Mouse (Mus musculus): ENCODE data around the gene Ube2z. TPM values are rescaled to one million over a fixed set of nuclear protein-coding genes. Genes with fewer than 3 reads are reported as not detected.

The Ube2z gene
- polyA plus RNA-seq, 1 experiment from 2014 or later, result 31.1 TPM

DNA sequence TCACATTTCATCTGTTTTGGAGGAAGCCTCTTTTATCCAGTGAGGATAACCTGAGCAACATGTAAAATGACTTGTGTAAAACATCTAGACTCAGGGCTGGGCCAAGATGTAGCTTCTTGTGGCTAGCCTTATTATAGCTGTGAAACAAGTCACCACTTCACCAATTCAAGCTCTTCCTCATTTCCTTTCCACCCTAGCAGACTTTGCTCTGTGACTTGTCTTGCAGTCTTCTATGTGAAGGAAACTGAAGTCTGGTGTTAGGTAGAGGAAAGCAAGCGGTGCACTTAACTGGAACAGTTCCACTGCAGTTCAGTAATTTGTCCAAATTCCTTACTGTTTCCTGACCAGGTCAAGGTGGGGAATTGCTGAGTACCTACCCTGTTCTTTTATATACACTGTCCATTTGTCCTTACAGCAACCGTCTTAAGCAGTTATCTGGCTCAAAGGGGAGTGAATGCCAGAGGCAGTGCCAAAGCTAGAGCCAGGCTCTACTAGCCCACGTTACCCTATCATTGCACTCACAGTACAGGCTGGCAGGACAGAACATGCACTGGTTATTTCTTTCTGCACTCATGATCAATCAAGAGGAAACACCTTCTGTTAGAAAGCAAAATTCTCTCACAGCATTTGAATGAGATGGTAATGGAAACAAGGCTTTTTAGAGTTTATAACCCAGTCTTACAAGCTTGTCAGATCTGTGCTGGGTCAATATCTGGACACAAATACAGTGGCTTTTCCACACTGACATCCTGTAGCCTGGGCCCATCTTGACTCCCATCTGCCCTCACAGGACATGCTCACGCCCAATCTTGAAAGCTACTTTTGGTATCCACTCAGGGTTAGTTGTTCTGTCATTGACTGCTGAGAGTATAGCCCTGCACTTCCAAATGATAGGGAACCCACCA is 17.5 kb downstream of the Ube2z start:
- no peaks in the 10 kb centered on the region for H3K27me3 ChIP-seq (ENCODE audit: control insufficient read depth, insufficient read depth, low read length)
- no peaks in the 10 kb centered on the region for H3K4me1 ChIP-seq (ENCODE audit: control insufficient read depth, insufficient read depth, low read length)
- no peak for DNase-seq (ENCODE audit: low spot score)
- no peak overlapping the region for H3K4me2 ChIP-seq (ENCODE audit: low read depth, severe bottlenecking)
- peaks cover 28% of the 10 kb centered on the region for H3K36me3 ChIP-seq (ENCODE audit: control insufficient read depth, insufficient read depth, low read length)
- no peak overlapping the region for H3K4me3 ChIP-seq (ENCODE audit: low read depth, low read length)
- H3K27ac ChIP-seq (replicated peaks; ENCODE audit: low read depth, low read length), result no peak overlapping the region
- WGBS, result 88% methylated on average over 4 of the region's 4 CpGs
- ATAC-seq (ENCODE audit: insufficient number of reproducible peaks, low FRiP score, low TSS enrichment, low read depth), result no peak
- H3K9ac ChIP-seq (ENCODE audit: low read length), result no peak overlapping the region
- H3K9me3 ChIP-seq (ENCODE audit: control insufficient read depth, low read length), result no peaks in the 10 kb centered on the region

DNA sequence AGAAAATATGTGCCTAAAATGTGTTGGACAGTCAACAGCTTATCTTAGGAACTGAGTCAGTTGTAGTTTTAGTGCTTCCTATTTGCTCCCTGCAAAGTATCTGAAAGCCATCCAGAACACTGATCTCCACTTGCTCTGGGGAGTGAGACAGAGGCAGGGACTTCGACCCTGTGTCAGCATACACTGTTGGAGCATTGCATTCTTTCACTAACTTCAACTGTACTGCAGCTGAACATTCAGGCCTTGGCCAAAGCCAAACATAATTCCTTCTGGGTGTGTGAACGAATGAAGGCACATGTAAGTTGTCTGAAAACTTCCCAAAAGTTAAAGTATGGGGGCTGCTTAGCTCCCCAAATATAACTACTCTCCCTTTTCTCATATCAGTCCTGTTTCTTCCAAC is 18.4 kb downstream of the Ube2z start:
- Histone ChIP-seq H3K9ac (ENCODE audit: low read length) (no peak overlapping the region), H3K4me2 (ENCODE audit: low read depth, severe bottlenecking) (no peak overlapping the region), H3K27ac (replicated peaks; ENCODE audit: low read depth, low read length) (no peak overlapping the region), H3K36me3 (ENCODE audit: control insufficient read depth, insufficient read depth, low read length) (peaks cover 27% of the 10 kb centered on the region), H3K9me3 (ENCODE audit: control insufficient read depth, low read length) (no peaks in the 10 kb centered on the region), H3K4me3 (ENCODE audit: low read depth, low read length) (no peak overlapping the region), H3K4me1 (ENCODE audit: control insufficient read depth, insufficient read depth, low read length) (no peaks in the 10 kb centered on the region), H3K27me3 (ENCODE audit: control insufficient read depth, insufficient read depth, low read length) (no peaks in the 10 kb centered on the region)
- 78% methylated on average over 2 of the region's 2 CpGs for WGBS
- DNase-seq (ENCODE audit: low spot score) (no peak), ATAC-seq (ENCODE audit: insufficient number of reproducible peaks, low FRiP score, low TSS enrichment, low read depth) (no peak)

DNA sequence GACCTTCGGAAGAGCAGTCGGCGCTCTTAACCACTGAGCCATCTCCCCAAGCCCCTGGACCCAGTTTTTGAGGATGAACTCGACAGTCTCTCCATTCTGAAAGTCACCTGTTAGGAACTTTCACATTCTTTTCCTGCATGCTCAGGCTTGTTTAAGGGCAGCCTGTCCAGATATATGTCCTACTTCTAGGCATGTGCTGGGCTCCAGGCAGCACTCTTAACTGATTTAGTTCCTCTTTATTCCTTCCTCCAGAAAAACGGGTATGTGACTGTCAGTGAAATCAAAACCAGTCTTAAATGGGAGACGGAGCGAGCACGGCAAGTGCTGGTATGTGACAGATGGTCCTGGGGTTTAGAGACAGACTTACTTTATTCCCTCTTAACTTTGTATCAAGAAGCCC is 19.2 kb downstream of the Ube2z start:
- peaks cover 21% of the 10 kb centered on the region for H3K36me3 ChIP-seq (ENCODE audit: control insufficient read depth, insufficient read depth, low read length)
- no peaks in the 10 kb centered on the region for H3K27me3 ChIP-seq (ENCODE audit: control insufficient read depth, insufficient read depth, low read length)
- no peaks in the 10 kb centered on the region for H3K4me1 ChIP-seq (ENCODE audit: control insufficient read depth, insufficient read depth, low read length)
- ATAC-seq (ENCODE audit: insufficient number of reproducible peaks, low FRiP score, low TSS enrichment, low read depth) (no peak), DNase-seq (ENCODE audit: low spot score) (no peak)
- H3K9me3 ChIP-seq (ENCODE audit: control insufficient read depth, low read length), result no peaks in the 10 kb centered on the region
- no peak overlapping the region for H3K9ac ChIP-seq (ENCODE audit: low read length)
- no peak overlapping the region for H3K27ac ChIP-seq (replicated peaks; ENCODE audit: low read depth, low read length)
- no peak overlapping the region for H3K4me2 ChIP-seq (ENCODE audit: low read depth, severe bottlenecking)
- H3K4me3 ChIP-seq (ENCODE audit: low read depth, low read length), result no peak overlapping the region
- 78% methylated on average over 8 of the region's 8 CpGs for WGBS

DNA sequence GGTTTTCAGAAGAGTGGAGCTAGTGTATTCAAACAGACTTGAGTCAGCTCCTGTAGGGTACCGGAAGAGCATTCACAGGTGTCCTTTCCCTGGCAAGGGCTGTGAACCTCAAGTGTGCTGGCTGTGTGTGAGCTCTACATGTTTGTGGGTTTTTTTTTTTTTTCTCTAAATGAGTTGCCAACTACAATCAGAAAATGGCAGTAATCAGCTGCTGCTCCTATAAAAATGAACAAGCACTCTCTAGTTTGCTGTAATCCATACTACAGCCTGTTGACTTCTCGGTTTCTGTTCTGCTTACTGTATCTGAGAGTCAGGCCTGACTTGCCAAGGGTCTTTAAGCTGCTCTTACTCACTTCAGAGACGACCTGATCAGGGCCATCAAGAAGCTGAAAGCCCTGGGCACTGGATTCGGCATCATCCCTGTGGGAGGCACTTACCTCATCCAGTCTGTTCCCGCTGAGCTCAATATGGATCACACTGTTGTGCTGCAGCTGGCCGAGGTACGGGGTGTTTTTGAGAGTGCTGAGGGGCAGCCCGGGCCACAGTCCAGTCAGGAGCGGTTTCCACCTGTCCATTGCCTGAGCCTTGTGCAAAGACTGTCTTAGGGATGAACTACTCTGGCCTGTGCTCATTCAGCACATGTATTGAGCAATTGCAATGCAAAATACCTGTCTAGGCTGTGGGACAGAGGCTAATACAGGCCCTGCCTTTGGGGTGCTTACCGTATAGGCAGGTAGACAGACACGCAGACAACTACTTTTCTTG is 20.2 kb downstream of the Ube2z start:
- DNase-seq (ENCODE audit: low spot score), result no peak
- no peak overlapping the region for H3K4me2 ChIP-seq (ENCODE audit: low read depth, severe bottlenecking)
- H3K36me3 ChIP-seq (ENCODE audit: control insufficient read depth, insufficient read depth, low read length), result peaks cover 15% of the 10 kb centered on the region; the same call in 1 of the 2 replicates
- 87% methylated on average over 11 of the region's 11 CpGs for WGBS
- H3K27ac ChIP-seq (replicated peaks; ENCODE audit: low read depth, low read length), result no peak overlapping the region
- H3K4me1 ChIP-seq (ENCODE audit: control insufficient read depth, insufficient read depth, low read length), result no peaks in the 10 kb centered on the region
- no peaks in the 10 kb centered on the region for H3K9me3 ChIP-seq (ENCODE audit: control insufficient read depth, low read length)
- H3K27me3 ChIP-seq (ENCODE audit: control insufficient read depth, insufficient read depth, low read length), result no peaks in the 10 kb centered on the region
- no peak for ATAC-seq (ENCODE audit: insufficient number of reproducible peaks, low FRiP score, low TSS enrichment, low read depth)
- no peak overlapping the region for H3K9ac ChIP-seq (ENCODE audit: low read length)
- H3K4me3 ChIP-seq (ENCODE audit: low read depth, low read length), result no peak overlapping the region

DNA sequence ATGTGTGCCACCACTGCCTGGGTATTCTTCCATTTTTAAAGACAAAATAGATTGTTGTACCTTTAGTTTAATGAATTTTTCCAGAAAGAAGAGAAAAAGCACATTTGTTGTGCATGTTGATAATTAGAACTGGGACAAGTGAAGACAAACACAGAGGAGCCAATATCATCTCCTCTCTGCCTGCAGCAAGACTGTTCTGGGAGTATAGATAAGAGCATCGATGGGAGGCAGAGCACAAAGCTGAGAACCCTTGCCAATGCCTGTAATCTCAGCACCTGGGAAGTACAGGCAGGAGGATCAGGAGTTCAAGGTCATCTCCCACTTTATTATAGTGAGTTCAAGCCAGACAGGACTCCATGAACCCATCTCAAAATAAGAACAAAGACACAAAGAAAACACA is 26.6 kb downstream of the Ube2z start:
- DNase-seq (ENCODE audit: low spot score) (no peak), ATAC-seq (ENCODE audit: insufficient number of reproducible peaks, low FRiP score, low TSS enrichment, low read depth) (no peak)
- no peaks in the 10 kb centered on the region for H3K4me1 ChIP-seq (ENCODE audit: control insufficient read depth, insufficient read depth, low read length)
- no peak overlapping the region for H3K4me2 ChIP-seq (ENCODE audit: low read depth, severe bottlenecking)
- no peak overlapping the region for H3K9ac ChIP-seq (ENCODE audit: low read length)
- H3K9me3 ChIP-seq (ENCODE audit: control insufficient read depth, low read length), result no peaks in the 10 kb centered on the region
- peaks cover 5% of the 10 kb centered on the region; the same call in 1 of the 2 replicates for H3K36me3 ChIP-seq (ENCODE audit: control insufficient read depth, insufficient read depth, low read length)
- WGBS, result 96% methylated on average over 1 of the region's 1 CpGs
- H3K27ac ChIP-seq (replicated peaks; ENCODE audit: low read depth, low read length), result no peak overlapping the region
- no peak overlapping the region for H3K4me3 ChIP-seq (ENCODE audit: low read depth, low read length)
- H3K27me3 ChIP-seq (ENCODE audit: control insufficient read depth, insufficient read depth, low read length), result no peaks in the 10 kb centered on the region

DNA sequence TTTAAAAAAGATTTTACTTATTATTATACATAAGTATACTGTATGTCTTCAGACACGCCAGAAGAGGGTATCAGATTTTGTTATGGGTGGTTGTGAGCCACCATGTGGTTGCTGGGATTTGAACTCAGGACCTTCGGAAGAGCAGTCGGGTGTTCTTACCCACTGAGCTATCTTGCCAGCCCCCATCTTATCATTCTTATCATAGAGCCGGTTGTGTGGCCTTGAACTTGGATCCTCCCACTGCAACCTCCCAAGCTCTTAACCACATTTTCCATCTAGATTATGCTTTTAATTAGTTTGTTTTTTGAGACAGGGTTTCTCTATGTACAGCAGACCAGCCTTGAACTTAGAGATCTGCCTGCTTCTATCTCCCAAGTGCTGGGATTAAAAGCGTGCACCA is 27.7 kb downstream of the Ube2z start:
- ATAC-seq (ENCODE audit: insufficient number of reproducible peaks, low FRiP score, low TSS enrichment, low read depth) (no peak), DNase-seq (ENCODE audit: low spot score) (no peak)
- Histone ChIP-seq H3K4me1 (ENCODE audit: control insufficient read depth, insufficient read depth, low read length) (no peaks in the 10 kb centered on the region), H3K27ac (replicated peaks; ENCODE audit: low read depth, low read length) (no peak overlapping the region), H3K4me2 (ENCODE audit: low read depth, severe bottlenecking) (no peak overlapping the region), H3K9me3 (ENCODE audit: control insufficient read depth, low read length) (no peaks in the 10 kb centered on the region), H3K36me3 (ENCODE audit: control insufficient read depth, insufficient read depth, low read length) (peaks cover 5% of the 10 kb centered on the region; the same call in 1 of the 2 replicates), H3K4me3 (ENCODE audit: low read depth, low read length) (no peak overlapping the region), H3K9ac (ENCODE audit: low read length) (no peak overlapping the region), H3K27me3 (ENCODE audit: control insufficient read depth, insufficient read depth, low read length) (no peaks in the 10 kb centered on the region)
- WGBS, result 90% methylated on average over 5 of the region's 5 CpGs

DNA sequence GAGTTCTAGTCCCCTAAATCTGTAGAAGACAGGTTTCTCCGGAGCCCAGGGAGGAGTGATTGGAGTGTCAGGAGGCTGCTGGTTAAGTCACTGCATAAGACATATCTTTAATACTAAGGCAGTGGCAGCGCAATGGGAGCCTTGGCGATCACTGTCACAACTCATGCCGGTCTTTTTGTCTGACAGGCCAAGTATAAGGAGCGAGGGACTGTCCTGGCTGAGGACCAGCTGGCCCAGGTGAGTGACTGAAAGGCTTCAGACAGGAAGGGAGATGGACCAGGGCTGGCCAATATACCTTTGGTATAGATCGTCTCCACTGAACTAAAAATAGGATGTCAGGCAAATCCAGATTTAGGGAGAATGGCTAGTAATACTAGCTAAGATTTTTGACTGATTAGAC is 30.1 kb downstream of the Ube2z start:
- WGBS, result 9% methylated on average over 6 of the region's 6 CpGs
- peak overlapping the region; percentile 74 for H3K9ac ChIP-seq (ENCODE audit: low read length)
- H3K27ac ChIP-seq (replicated peaks; ENCODE audit: low read depth, low read length), result no peak overlapping the region
- H3K9me3 ChIP-seq (ENCODE audit: control insufficient read depth, low read length), result no peaks in the 10 kb centered on the region
- no peaks in the 10 kb centered on the region for H3K27me3 ChIP-seq (ENCODE audit: control insufficient read depth, insufficient read depth, low read length)
- H3K4me1 ChIP-seq (ENCODE audit: control insufficient read depth, insufficient read depth, low read length), result no peaks in the 10 kb centered on the region
- peak overlapping the region; percentile 97 for H3K4me3 ChIP-seq (ENCODE audit: low read depth, low read length)
- peak overlapping the region; percentile 95 for H3K4me2 ChIP-seq (ENCODE audit: low read depth, severe bottlenecking)
- DNase-seq (ENCODE audit: low spot score) (no peak), ATAC-seq (ENCODE audit: insufficient number of reproducible peaks, low FRiP score, low TSS enrichment, low read depth) (no peak)
- H3K36me3 ChIP-seq (ENCODE audit: control insufficient read depth, insufficient read depth, low read length), result peaks cover 2% of the 10 kb centered on the region; the same call in 1 of the 2 replicates

DNA sequence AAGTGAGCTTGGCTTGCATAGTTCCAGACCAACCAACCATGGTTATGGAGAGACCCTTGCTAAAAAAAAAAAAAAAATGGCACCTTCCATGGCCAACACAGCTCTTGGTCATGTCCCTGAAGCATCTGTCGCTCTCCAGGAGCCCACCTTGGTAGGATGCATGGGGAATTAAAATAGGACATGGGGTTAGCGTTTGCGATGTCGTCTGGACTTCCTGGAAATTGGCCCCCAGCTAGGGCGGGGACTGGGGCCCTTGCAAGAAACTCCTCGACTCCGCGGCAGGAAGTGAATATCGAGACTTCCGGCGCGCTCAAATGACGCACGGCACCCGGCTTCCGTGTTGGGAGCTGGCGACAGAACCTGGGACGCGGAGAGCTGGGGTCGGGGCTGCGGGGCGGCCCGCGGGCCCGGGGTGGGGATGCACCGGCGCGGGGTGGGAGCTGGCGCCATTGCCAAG is 30.6 kb downstream of the Ube2z start, which contains the start of gene Snf8:
TSS of gene Snf8 (plus strand) at position 290 of the 457 bp plus-strand sequence.
- ATAC-seq (ENCODE audit: insufficient number of reproducible peaks, low FRiP score, low TSS enrichment, low read depth), result no peak
- DNase-seq (ENCODE audit: low spot score), result peak; percentile 99
- H3K36me3 ChIP-seq (ENCODE audit: control insufficient read depth, insufficient read depth, low read length), result peaks cover 2% of the 10 kb centered on the region; the same call in 1 of the 2 replicates
- no peaks in the 10 kb centered on the region for H3K4me1 ChIP-seq (ENCODE audit: control insufficient read depth, insufficient read depth, low read length)
- H3K4me3 ChIP-seq (ENCODE audit: low read depth, low read length), result peak within 1 kb of the TSS; percentile 97
- peak within 1 kb of the TSS; percentile 95 for H3K4me2 ChIP-seq (ENCODE audit: low read depth, severe bottlenecking)
- H3K9me3 ChIP-seq (ENCODE audit: control insufficient read depth, low read length), result no peaks in the 10 kb centered on the region
- WGBS, result under 1% methylated on average over 23 of the region's 29 CpGs
- H3K27ac ChIP-seq (replicated peaks; ENCODE audit: low read depth, low read length), result no peak within 1 kb of the TSS
- H3K27me3 ChIP-seq (ENCODE audit: control insufficient read depth, insufficient read depth, low read length), result no peaks in the 10 kb centered on the region
- peak within 1 kb of the TSS; percentile 74 for H3K9ac ChIP-seq (ENCODE audit: low read length)
